Mouse (Mus musculus) CH12.LX (cell line): ENCODE measurements at regions not wholly inside any gene's neighbourhood (a gene's known extent, or its start where the extent isn't known, plus 50 kb on each side); places are given as distances from the start of the nearest gene placed in this dataset.

ENCODE experiments used
- CHD1 ChIP-seq: IDR thresholded peaks from 2 replicates; pipeline ENCODE4 v1.6.1; 2012; ENCODE audit warnings: low read depth, low read length, improper control_type of control experiment, inconsistent platforms
- CHD2 ChIP-seq: IDR thresholded peaks from 2 replicates; pipeline ENCODE4 v1.6.1; 2011; ENCODE audit warnings: low read length, improper control_type of control experiment
- CTCF ChIP-seq, 2 experiments: IDR thresholded peaks in 1 of 2; conservative IDR thresholded peaks in 1 of 2; 2 replicates each; pipeline ENCODE4 v1.5.1; 2011 to 2012; ENCODE audit warnings: low read depth in 2 of 2, low read length in 2 of 2, improper control_type of control experiment in 1 of 2, inconsistent platforms in 1 of 2, mild to moderate bottlenecking in 1 of 2, moderate library complexity in 1 of 2
- HCFC1 ChIP-seq: IDR thresholded peaks from 2 replicates; pipeline ENCODE4 v1.6.1; 2012; ENCODE audit warnings: low read depth, mild to moderate bottlenecking, inconsistent platforms, low read length, improper control_type of control experiment
- MAZ ChIP-seq: IDR thresholded peaks from 2 replicates; pipeline ENCODE4 v1.6.1; 2012; ENCODE audit warnings: low read depth, mild to moderate bottlenecking, inconsistent platforms, low read length, improper control_type of control experiment, moderate library complexity
- ZNF384 ChIP-seq: IDR thresholded peaks from 2 replicates; pipeline ENCODE4 v1.6.1; 2012; ENCODE audit warnings: low read depth, low read length, improper control_type of control experiment, inconsistent platforms

- TF ChIP-seq CHD1 (no peak), ZNF384 (no peak), CTCF (conservative IDR thresholded peaks at IDR 0.05 in 1 of 2, IDR thresholded peaks at IDR 0.05 in 1 of 2; ENCODE audit: low read depth in 2 of 2, low read length in 2 of 2) (no peak), HCFC1 (no peak), CHD2 (no peak), MAZ (no peak)
These were observed 71.9 kb upstream of the Klf13 start for GRCm38 (mm10) chr7:64010640-64011039.
